Mouse (Mus musculus): Measurements from ENCODE around the gene Tmem89. TPM values are rescaled to one million over a fixed set of nuclear protein-coding genes. Genes with fewer than 3 reads are reported as not detected.

The Tmem89 gene
- not detected for polyA plus RNA-seq (2014; fragmentation: Illumina TruSeq; extraction: RNeasy Lipid Tissue Mini Kit (QIAGEN cat#74804); ENCODE audit: low read depth, low replicate concordance)

DNA sequence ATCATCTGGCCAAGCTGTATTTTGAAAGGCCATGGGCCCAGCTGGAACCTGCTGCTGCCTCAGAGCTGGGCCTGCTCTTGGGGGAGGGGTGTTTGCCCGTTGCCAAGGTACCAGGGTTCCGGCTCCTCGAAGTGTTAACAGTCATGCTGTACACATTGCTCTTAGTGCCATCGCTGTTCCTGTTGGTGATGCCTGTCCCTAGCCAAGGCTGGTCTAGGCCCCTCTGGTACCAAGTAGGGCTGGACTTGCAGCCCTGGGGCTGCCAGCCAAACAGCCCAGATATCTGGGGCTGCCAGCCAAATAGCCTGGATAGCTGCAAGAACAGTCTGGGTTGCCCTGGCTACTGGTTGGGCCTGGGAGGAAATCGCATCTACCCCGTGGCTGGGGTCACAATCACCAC lies at the start of gene Tmem89:
Tmem89 (plus strand) TSS at position 129 of the 400 bp plus-strand sequence.

DNA sequence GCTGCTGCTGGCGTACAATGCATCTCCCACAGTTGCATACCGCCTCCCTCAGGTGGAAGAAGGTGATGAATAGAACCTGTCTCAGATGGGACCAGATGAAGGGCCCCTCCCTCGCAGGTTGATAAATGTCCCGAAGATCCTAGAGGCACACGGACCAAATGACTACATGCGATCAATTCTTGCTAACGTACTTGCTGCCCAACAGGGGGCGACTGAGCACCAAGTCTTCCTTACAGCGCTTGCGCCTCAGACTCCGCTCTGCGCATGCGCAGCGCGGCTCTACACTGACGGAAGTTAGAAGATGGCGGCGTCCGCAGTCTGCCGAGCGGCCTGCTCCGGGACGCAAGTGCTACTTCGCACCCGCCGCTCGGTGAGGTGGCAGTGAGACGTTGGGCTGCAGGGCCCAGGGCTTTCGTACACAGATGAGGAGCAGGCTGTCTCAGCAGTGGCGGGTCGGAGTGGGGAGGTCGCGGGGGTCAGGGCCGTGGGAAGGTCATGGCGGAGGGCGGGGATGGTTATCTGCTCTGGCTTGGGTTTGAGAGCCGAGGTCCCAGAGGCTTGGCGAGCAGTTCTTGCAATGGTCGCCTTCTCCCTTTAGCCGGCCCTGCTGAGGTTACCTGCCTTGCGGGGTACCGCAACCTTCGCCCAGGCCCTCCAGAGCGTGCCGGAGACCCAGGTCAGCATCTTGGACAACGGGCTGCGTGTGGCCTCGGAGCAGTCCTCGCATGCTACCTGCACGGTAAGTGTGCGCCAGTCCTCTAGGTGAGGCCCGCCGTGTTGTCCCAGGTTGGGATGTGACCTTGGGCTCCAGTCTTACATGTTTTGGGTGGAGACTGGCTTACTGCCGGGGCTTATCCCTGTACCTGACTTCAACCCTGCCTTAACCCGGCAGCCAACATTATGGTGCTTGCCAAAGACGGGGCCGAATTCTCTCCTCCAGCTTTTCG lies 22.3 kb downstream of the Tmem89 start, which contains the start of gene Uqcrc1:
Uqcrc1 (plus strand) TSS at position 216 of the 947 bp plus-strand sequence.

DNA sequence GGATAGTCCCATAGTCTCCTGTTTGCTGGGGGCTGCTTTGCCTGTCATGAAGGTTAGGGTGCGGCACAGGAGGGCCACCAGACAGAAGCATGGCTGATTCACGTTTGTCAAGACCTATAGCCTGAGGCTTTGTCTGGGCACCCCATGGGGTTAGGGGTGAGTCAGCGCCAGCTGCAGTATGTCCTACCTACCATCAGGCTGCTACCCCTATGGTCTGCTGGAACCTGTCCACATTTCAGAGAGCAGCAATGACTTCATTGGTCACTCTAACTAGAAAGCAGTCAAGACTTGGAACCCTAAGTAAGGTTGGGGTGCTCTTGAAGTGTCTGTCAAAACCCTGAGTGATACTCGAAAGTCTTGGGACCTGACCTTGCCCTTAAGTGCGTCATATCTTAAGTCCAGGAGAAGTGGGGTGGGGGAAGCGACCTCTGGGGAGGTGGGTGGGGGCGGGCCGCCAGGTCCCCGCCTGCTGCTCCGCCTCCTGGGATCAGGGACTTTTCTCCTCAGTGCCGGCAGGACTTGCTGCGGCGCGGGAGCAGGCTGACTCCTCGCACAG lies 38.7 kb downstream of the Tmem89 start, which contains the start of gene Col7a1:
Col7a1 (plus strand) TSS at position 506 of the 556 bp plus-strand sequence.

Other genes starting within 250 kb of the Tmem89 start
- 714 TPM for gene Prkar2a, start 225.3 kb upstream of the Tmem89 start, polyA plus RNA-seq (2014; fragmentation: Illumina TruSeq; extraction: RNeasy Lipid Tissue Mini Kit (QIAGEN cat#74804); ENCODE audit: low read depth, low replicate concordance)
- gene Ip6k2, start 130.8 kb upstream of the Tmem89 start, polyA plus RNA-seq (2014; fragmentation: Illumina TruSeq; extraction: RNeasy Lipid Tissue Mini Kit (QIAGEN cat#74804); ENCODE audit: low read depth, low replicate concordance) = 106 TPM
- gene Nckipsd, start 106.3 kb upstream of the Tmem89 start, polyA plus RNA-seq (2014; fragmentation: Illumina TruSeq; extraction: RNeasy Lipid Tissue Mini Kit (QIAGEN cat#74804); ENCODE audit: low read depth, low replicate concordance) = 0.18 TPM
- 0.04 TPM for gene Celsr3, start 88.3 kb upstream of the Tmem89 start, polyA plus RNA-seq (2014; fragmentation: Illumina TruSeq; extraction: RNeasy Lipid Tissue Mini Kit (QIAGEN cat#74804); ENCODE audit: low read depth, low replicate concordance)
- 0.36 TPM for gene Slc26a6, start 61.3 kb upstream of the Tmem89 start, polyA plus RNA-seq (2014; fragmentation: Illumina TruSeq; extraction: RNeasy Lipid Tissue Mini Kit (QIAGEN cat#74804); ENCODE audit: low read depth, low replicate concordance)
- 73.6 TPM for gene Uqcrc1, start 22.0 kb downstream of the Tmem89 start, polyA plus RNA-seq (2014; fragmentation: Illumina TruSeq; extraction: RNeasy Lipid Tissue Mini Kit (QIAGEN cat#74804); ENCODE audit: low read depth, low replicate concordance)
- not detected for gene Col7a1, start 39.0 kb downstream of the Tmem89 start, polyA plus RNA-seq (2014; fragmentation: Illumina TruSeq; extraction: RNeasy Lipid Tissue Mini Kit (QIAGEN cat#74804); ENCODE audit: low read depth, low replicate concordance)
- gene Ucn2, start 71.4 kb downstream of the Tmem89 start, polyA plus RNA-seq (2014; fragmentation: Illumina TruSeq; extraction: RNeasy Lipid Tissue Mini Kit (QIAGEN cat#74804); ENCODE audit: low read depth, low replicate concordance) = not detected
- 3.4 TPM for gene Pfkfb4, start 77.2 kb downstream of the Tmem89 start, polyA plus RNA-seq (2014; fragmentation: Illumina TruSeq; extraction: RNeasy Lipid Tissue Mini Kit (QIAGEN cat#74804); ENCODE audit: low read depth, low replicate concordance)
- 1.7 TPM for gene Shisa5, start 123.9 kb downstream of the Tmem89 start, polyA plus RNA-seq (2014; fragmentation: Illumina TruSeq; extraction: RNeasy Lipid Tissue Mini Kit (QIAGEN cat#74804); ENCODE audit: low read depth, low replicate concordance)
- not detected for gene Trex1, start 145.1 kb downstream of the Tmem89 start, polyA plus RNA-seq (2014; fragmentation: Illumina TruSeq; extraction: RNeasy Lipid Tissue Mini Kit (QIAGEN cat#74804); ENCODE audit: low read depth, low replicate concordance)
- gene Atrip, start 159.5 kb downstream of the Tmem89 start, polyA plus RNA-seq (2014; fragmentation: Illumina TruSeq; extraction: RNeasy Lipid Tissue Mini Kit (QIAGEN cat#74804); ENCODE audit: low read depth, low replicate concordance) = 5.9 TPM
- not detected for gene Ccdc51, start 167.9 kb downstream of the Tmem89 start, polyA plus RNA-seq (2014; fragmentation: Illumina TruSeq; extraction: RNeasy Lipid Tissue Mini Kit (QIAGEN cat#74804); ENCODE audit: low read depth, low replicate concordance)
- 564 TPM for gene Tma7, start 168.0 kb downstream of the Tmem89 start, polyA plus RNA-seq (2014; fragmentation: Illumina TruSeq; extraction: RNeasy Lipid Tissue Mini Kit (QIAGEN cat#74804); ENCODE audit: low read depth, low replicate concordance)
- 0.34 TPM for gene Plxnb1, start 180.8 kb downstream of the Tmem89 start, polyA plus RNA-seq (2014; fragmentation: Illumina TruSeq; extraction: RNeasy Lipid Tissue Mini Kit (QIAGEN cat#74804); ENCODE audit: low read depth, low replicate concordance)
- gene Fbxw21, start 247.4 kb downstream of the Tmem89 start, polyA plus RNA-seq (2014; fragmentation: Illumina TruSeq; extraction: RNeasy Lipid Tissue Mini Kit (QIAGEN cat#74804); ENCODE audit: low read depth, low replicate concordance) = 0.35 TPM

Data from testis, adult 10 weeks (tissue).